Mouse (Mus musculus): ENCODE measurements at regions not wholly inside any gene's neighbourhood (a gene's known extent, or its start where the extent isn't known, plus 50 kb on each side); places are given as distances from the start of the nearest gene placed in this dataset.

- WGBS, result 81% methylated on average over 9 of the region's 9 CpGs
- Histone ChIP-seq H3K36me3 (no peaks in the 10 kb centered on the region), H3K9ac (peak overlapping the region; percentile 36; the same call in 1 of the 2 replicates), H3K4me3 (peak overlapping the region; percentile 48), H3K4me2 (peak overlapping the region; percentile 64), H3K27ac (replicated peaks) (peak overlapping the region; percentile 70), H3K4me1 (replicated peaks) (peaks cover 11% of the 10 kb centered on the region), H3K27me3 (no peaks in the 10 kb centered on the region), H3K9me3 (no peaks in the 10 kb centered on the region)
- ATAC-seq (ENCODE audit: low FRiP score, low read depth), result no peak
Measured at GRCm38 (mm10) chr3:41407988-41408387, 147.5 kb upstream of the Jade1 start.

- H3K27me3 ChIP-seq, result no peaks in the 10 kb centered on the region
- no peak overlapping the region for H3K27ac ChIP-seq (replicated peaks)
Measured at GRCm38 (mm10) chr3:41407520-41407919, 148.0 kb upstream of the Jade1 start.

GRCm38 (mm10) chr3:41401881-41402280 is 153.7 kb upstream of the Jade1 start:
- no peaks in the 10 kb centered on the region for H3K36me3 ChIP-seq
- H3K4me3 ChIP-seq, result no peak overlapping the region
- H3K4me2 ChIP-seq, result no peak overlapping the region
- ATAC-seq (ENCODE audit: low FRiP score, low read depth), result no peak
- no peaks in the 10 kb centered on the region for H3K9me3 ChIP-seq
- no peak overlapping the region for H3K9ac ChIP-seq
- no peaks in the 10 kb centered on the region for H3K27me3 ChIP-seq
- H3K27ac ChIP-seq (replicated peaks), result no peak overlapping the region
- WGBS, result 91% methylated on average over 4 of the region's 4 CpGs
- no peaks in the 10 kb centered on the region for H3K4me1 ChIP-seq (replicated peaks)

More at GRCm38 (mm10) chr3:41407520-41407919, 148.0 kb upstream of the Jade1 start:
- no peaks in the 10 kb centered on the region for H3K36me3 ChIP-seq
- no peak overlapping the region for H3K9ac ChIP-seq
- H3K4me1 ChIP-seq (replicated peaks), result peaks cover 11% of the 10 kb centered on the region
- no peaks in the 10 kb centered on the region for H3K9me3 ChIP-seq
- no peak overlapping the region for H3K4me3 ChIP-seq
- H3K4me2 ChIP-seq, result no peak overlapping the region
- no peak for ATAC-seq (ENCODE audit: low FRiP score, low read depth)
- 89% methylated on average over 1 of the region's 1 CpGs for WGBS

GRCm38 (mm10) chr3:41389868-41390267 is 165.7 kb upstream of the Jade1 start:
- ATAC-seq (ENCODE audit: low FRiP score, low read depth), result no peak
- Histone ChIP-seq H3K27me3 (no peaks in the 10 kb centered on the region), H3K4me3 (no peak overlapping the region), H3K27ac (replicated peaks) (no peak overlapping the region), H3K36me3 (no peaks in the 10 kb centered on the region), H3K4me1 (replicated peaks) (no peaks in the 10 kb centered on the region), H3K4me2 (no peak overlapping the region), H3K9me3 (no peaks in the 10 kb centered on the region), H3K9ac (no peak overlapping the region)
- 82% methylated on average over 6 of the region's 6 CpGs for WGBS

- no peak overlapping the region for H3K9ac ChIP-seq
- H3K4me3 ChIP-seq, result no peak overlapping the region
- H3K4me1 ChIP-seq (replicated peaks), result no peaks in the 10 kb centered on the region
- peak; percentile 65 for ATAC-seq (ENCODE audit: low FRiP score, low read depth)
- 51% methylated on average over 9 of the region's 9 CpGs for WGBS
- H3K4me2 ChIP-seq, result no peak overlapping the region
- no peaks in the 10 kb centered on the region for H3K9me3 ChIP-seq
- no peak overlapping the region for H3K27ac ChIP-seq (replicated peaks)
- H3K27me3 ChIP-seq, result no peaks in the 10 kb centered on the region
- no peaks in the 10 kb centered on the region for H3K36me3 ChIP-seq
Measured at GRCm38 (mm10) chr3:41387469-41388212, 167.9 kb upstream of the Jade1 start.

GRCm38 (mm10) chr3:41386299-41386698 is 169.2 kb upstream of the Jade1 start:
- ATAC-seq (ENCODE audit: low FRiP score, low read depth), result no peak
- H3K9me3 ChIP-seq, result no peaks in the 10 kb centered on the region
- H3K4me1 ChIP-seq (replicated peaks), result no peaks in the 10 kb centered on the region
- H3K9ac ChIP-seq, result no peak overlapping the region
- H3K4me3 ChIP-seq, result no peak overlapping the region
- no peaks in the 10 kb centered on the region for H3K27me3 ChIP-seq
- 74% methylated on average over 5 of the region's 5 CpGs for WGBS
- H3K36me3 ChIP-seq, result no peaks in the 10 kb centered on the region
- H3K27ac ChIP-seq (replicated peaks), result no peak overlapping the region
- H3K4me2 ChIP-seq, result no peak overlapping the region

GRCm38 (mm10) chr3:41384410-41384809 is 171.1 kb upstream of the Jade1 start:
- Histone ChIP-seq H3K36me3 (no peaks in the 10 kb centered on the region), H3K4me3 (no peak overlapping the region), H3K4me2 (no peak overlapping the region), H3K4me1 (replicated peaks) (no peaks in the 10 kb centered on the region), H3K9me3 (no peaks in the 10 kb centered on the region), H3K27me3 (no peaks in the 10 kb centered on the region), H3K27ac (replicated peaks) (no peak overlapping the region), H3K9ac (no peak overlapping the region)
- ATAC-seq (ENCODE audit: low FRiP score, low read depth), result no peak
- WGBS, result 85% methylated on average over 10 of the region's 10 CpGs

- no peak overlapping the region for H3K9ac ChIP-seq
- H3K4me3 ChIP-seq, result no peak overlapping the region
- no peaks in the 10 kb centered on the region for H3K36me3 ChIP-seq
- no peaks in the 10 kb centered on the region for H3K27me3 ChIP-seq
- no peak overlapping the region for H3K4me2 ChIP-seq
- H3K27ac ChIP-seq (replicated peaks), result no peak overlapping the region
- H3K9me3 ChIP-seq, result no peaks in the 10 kb centered on the region
- no peak for ATAC-seq (ENCODE audit: low FRiP score, low read depth)
- H3K4me1 ChIP-seq (replicated peaks), result peaks cover 26% of the 10 kb centered on the region
- 71% methylated on average over 5 of the region's 5 CpGs for WGBS
Measured at GRCm38 (mm10) chr3:41378576-41378975, 177.0 kb upstream of the Jade1 start.

GRCm38 (mm10) chr3:41377826-41378406 is 177.6 kb upstream of the Jade1 start:
- no peak overlapping the region for H3K4me3 ChIP-seq
- H3K9ac ChIP-seq, result no peak overlapping the region
- no peaks in the 10 kb centered on the region for H3K36me3 ChIP-seq
- 0 out of 2 replicates have a peak, but pooled peaks have one; percentile 45 for ATAC-seq (ENCODE audit: low FRiP score, low read depth)
- no peak overlapping the region for H3K4me2 ChIP-seq
- no peaks in the 10 kb centered on the region for H3K9me3 ChIP-seq
- H3K27ac ChIP-seq (replicated peaks), result peak overlapping the region; percentile 55; the same call in 1 of the 2 replicates
- H3K4me1 ChIP-seq (replicated peaks), result peaks cover 26% of the 10 kb centered on the region
- WGBS, result 48% methylated on average over 5 of the region's 5 CpGs
- no peaks in the 10 kb centered on the region for H3K27me3 ChIP-seq

GRCm38 (mm10) chr3:41376848-41377582 is 178.5 kb upstream of the Jade1 start:
- Histone ChIP-seq H3K9ac (no peak overlapping the region), H3K9me3 (no peaks in the 10 kb centered on the region), H3K4me2 (no peak overlapping the region), H3K27me3 (no peaks in the 10 kb centered on the region), H3K36me3 (no peaks in the 10 kb centered on the region), H3K4me1 (replicated peaks) (peaks cover 26% of the 10 kb centered on the region), H3K27ac (replicated peaks) (peak overlapping the region; percentile 55), H3K4me3 (no peak overlapping the region)
- peak; percentile 78 for ATAC-seq (ENCODE audit: low FRiP score, low read depth)
- 19% methylated on average over 6 of the region's 6 CpGs for WGBS

GRCm38 (mm10) chr3:41375230-41375930 is 180.2 kb upstream of the Jade1 start:
- 83% methylated on average over 2 of the region's 2 CpGs for WGBS
- ATAC-seq (ENCODE audit: low FRiP score, low read depth), result no peak
- no peaks in the 10 kb centered on the region for H3K36me3 ChIP-seq
- peaks cover 26% of the 10 kb centered on the region for H3K4me1 ChIP-seq (replicated peaks)
- H3K27ac ChIP-seq (replicated peaks), result no peak overlapping the region
- no peaks in the 10 kb centered on the region for H3K9me3 ChIP-seq
- H3K4me3 ChIP-seq, result no peak overlapping the region
- H3K27me3 ChIP-seq, result no peaks in the 10 kb centered on the region
- H3K9ac ChIP-seq, result no peak overlapping the region
- H3K4me2 ChIP-seq, result no peak overlapping the region

- 66% methylated on average over 5 of the region's 5 CpGs for WGBS
- Histone ChIP-seq H3K4me3 (no peak overlapping the region), H3K36me3 (no peaks in the 10 kb centered on the region), H3K27me3 (no peaks in the 10 kb centered on the region), H3K27ac (replicated peaks) (no peak overlapping the region), H3K4me1 (replicated peaks) (peaks cover 24% of the 10 kb centered on the region), H3K4me2 (no peak overlapping the region), H3K9me3 (no peaks in the 10 kb centered on the region), H3K9ac (no peak overlapping the region)
- ATAC-seq (ENCODE audit: low FRiP score, low read depth), result no peak
Measured at GRCm38 (mm10) chr3:41373198-41373597, 182.3 kb upstream of the Jade1 start.

Measured in hindbrain, embryonic 15.5 days (tissue).